Mouse (Mus musculus): Measurements from ENCODE around the gene Rpain. TPM values are rescaled to one million over a fixed set of nuclear protein-coding genes. Genes with fewer than 3 reads are reported as not detected.
A peak's percentile ranks its signal among the peaks of the same experiment; 100 is the strongest.

Rpain gene
- polyA plus RNA-seq, 1 experiment, result 34.4 TPM

DNA sequence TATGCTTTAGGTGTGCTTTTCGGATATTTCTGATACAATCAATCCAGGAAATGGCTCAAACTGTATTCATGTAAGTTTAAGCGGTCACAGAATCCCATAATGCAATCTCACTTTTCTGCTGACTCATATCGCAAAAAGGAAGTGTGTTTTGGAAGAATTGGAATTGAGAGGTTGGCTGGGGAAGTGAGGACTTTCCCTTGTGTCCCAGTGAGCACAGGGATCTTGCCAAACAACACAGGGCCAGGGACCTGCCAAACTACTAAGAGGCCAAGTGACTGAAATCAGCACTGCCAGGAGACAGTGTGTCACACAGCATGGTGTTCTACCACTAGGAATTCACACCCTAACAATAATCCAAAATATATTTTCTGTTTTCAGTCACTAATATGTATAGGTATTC lies 38.3 kb downstream of the Rpain start:
- H3ac ChIP-seq (ENCODE audit: control insufficient read depth, insufficient read length, low read depth), result no peak overlapping the region
- no peaks in the 10 kb centered on the region for H3K27me3 ChIP-seq (ENCODE audit: control insufficient read depth, insufficient read depth, insufficient read length)
- H3K79me2 ChIP-seq (ENCODE audit: control insufficient read depth, insufficient read depth), result peaks cover 9% of the 10 kb centered on the region
- TF ChIP-seq MYOG (IDR thresholded peaks at IDR 0.05; ENCODE audit: control insufficient read depth, extremely low read depth, insufficient read length) (no peak), USF1 (IDR thresholded peaks at IDR 0.05; ENCODE audit: low read depth) (no peak), CTCF (IDR thresholded peaks at IDR 0.05; ENCODE audit: control insufficient read depth, insufficient read depth, insufficient read length) (no peak), MAX (IDR thresholded peaks at IDR 0.05) (no peak), MYOD1 (IDR thresholded peaks at IDR 0.05; ENCODE audit: control insufficient read depth, insufficient read length, low read depth) (no peak), CEBPB (IDR thresholded peaks at IDR 0.05; ENCODE audit: low read depth) (no peak), FOSL1 (IDR thresholded peaks at IDR 0.05; ENCODE audit: insufficient read depth, low read length, poor library complexity, severe bottlenecking) (no peak)
- peaks cover 53% of the 10 kb centered on the region for H3K36me3 ChIP-seq (ENCODE audit: control insufficient read depth, insufficient read depth)
- no peak overlapping the region for H3K4me3 ChIP-seq (ENCODE audit: insufficient read depth, poor library complexity, severe bottlenecking)
- H3K79me3 ChIP-seq (ENCODE audit: low read depth), result peaks cover 6% of the 10 kb centered on the region

- no peaks in the 10 kb centered on the region for H3K27me3 ChIP-seq (ENCODE audit: control insufficient read depth, insufficient read depth, insufficient read length)
- peaks cover 22% of the 10 kb centered on the region for H3K79me3 ChIP-seq (ENCODE audit: low read depth)
- TF ChIP-seq CEBPB (IDR thresholded peaks at IDR 0.05; ENCODE audit: low read depth) (no peak), MAX (IDR thresholded peaks at IDR 0.05) (no peak), MYOD1 (IDR thresholded peaks at IDR 0.05; ENCODE audit: control insufficient read depth, insufficient read length, low read depth) (no peak), USF1 (IDR thresholded peaks at IDR 0.05; ENCODE audit: low read depth) (no peak), MYOG (IDR thresholded peaks at IDR 0.05; ENCODE audit: control insufficient read depth, extremely low read depth, insufficient read length) (no peak), CTCF (IDR thresholded peaks at IDR 0.05; ENCODE audit: control insufficient read depth, insufficient read depth, insufficient read length) (no peak), FOSL1 (IDR thresholded peaks at IDR 0.05; ENCODE audit: insufficient read depth, low read length, poor library complexity, severe bottlenecking) (no peak)
- no peak overlapping the region for H3K4me3 ChIP-seq (ENCODE audit: insufficient read depth, poor library complexity, severe bottlenecking)
- H3K79me2 ChIP-seq (ENCODE audit: control insufficient read depth, insufficient read depth), result peaks cover 38% of the 10 kb centered on the region
- peaks cover 67% of the 10 kb centered on the region for H3K36me3 ChIP-seq (ENCODE audit: control insufficient read depth, insufficient read depth)
- H3ac ChIP-seq (ENCODE audit: control insufficient read depth, insufficient read length, low read depth), result no peak overlapping the region
Measured at GRCm38 (mm10) chr11:71012743-71013142, 42.7 kb downstream of the Rpain start.

GRCm38 (mm10) chr11:71017051-71017450 lies 47.0 kb downstream of the Rpain start:
- peaks cover 46% of the 10 kb centered on the region for H3K36me3 ChIP-seq (ENCODE audit: control insufficient read depth, insufficient read depth)
- no peak overlapping the region for H3ac ChIP-seq (ENCODE audit: control insufficient read depth, insufficient read length, low read depth)
- no peaks in the 10 kb centered on the region for H3K27me3 ChIP-seq (ENCODE audit: control insufficient read depth, insufficient read depth, insufficient read length)
- peaks cover 56% of the 10 kb centered on the region for H3K79me3 ChIP-seq (ENCODE audit: low read depth)
- H3K4me3 ChIP-seq (ENCODE audit: insufficient read depth, poor library complexity, severe bottlenecking), result no peak overlapping the region
- peaks cover 77% of the 10 kb centered on the region for H3K79me2 ChIP-seq (ENCODE audit: control insufficient read depth, insufficient read depth)
- no peak for TF ChIP-seq MAX (IDR thresholded peaks at IDR 0.05)
- no peak for TF ChIP-seq MYOD1 (IDR thresholded peaks at IDR 0.05; ENCODE audit: control insufficient read depth, insufficient read length, low read depth)
- no peak for TF ChIP-seq MYOG (IDR thresholded peaks at IDR 0.05; ENCODE audit: control insufficient read depth, extremely low read depth, insufficient read length)
- no peak for TF ChIP-seq CEBPB (IDR thresholded peaks at IDR 0.05; ENCODE audit: low read depth)
- no peak for TF ChIP-seq FOSL1 (IDR thresholded peaks at IDR 0.05; ENCODE audit: insufficient read depth, low read length, poor library complexity, severe bottlenecking)
- TF ChIP-seq USF1 (IDR thresholded peaks at IDR 0.05; ENCODE audit: low read depth), result no peak
- no peak for TF ChIP-seq CTCF (IDR thresholded peaks at IDR 0.05; ENCODE audit: control insufficient read depth, insufficient read depth, insufficient read length)

GRCm38 (mm10) chr11:71018416-71019200 lies 48.6 kb downstream of the Rpain start:
- Histone ChIP-seq H3K4me3 (ENCODE audit: insufficient read depth, poor library complexity, severe bottlenecking) (peak overlapping the region; percentile 72), H3ac (ENCODE audit: control insufficient read depth, insufficient read length, low read depth) (peak overlapping the region; percentile 94), H3K27me3 (ENCODE audit: control insufficient read depth, insufficient read depth, insufficient read length) (no peaks in the 10 kb centered on the region), H3K79me2 (ENCODE audit: control insufficient read depth, insufficient read depth) (peaks cover 92% of the 10 kb centered on the region), H3K79me3 (ENCODE audit: low read depth) (peaks cover 72% of the 10 kb centered on the region), H3K36me3 (ENCODE audit: control insufficient read depth, insufficient read depth) (peaks cover 45% of the 10 kb centered on the region)
- TF ChIP-seq CTCF (IDR thresholded peaks at IDR 0.05; ENCODE audit: control insufficient read depth, insufficient read depth, insufficient read length) (no peak), CEBPB (IDR thresholded peaks at IDR 0.05; ENCODE audit: low read depth) (peak; percentile 60), USF1 (IDR thresholded peaks at IDR 0.05; ENCODE audit: low read depth) (peak; percentile 87)

- Histone ChIP-seq H3K79me2 (ENCODE audit: control insufficient read depth, insufficient read depth) (peaks cover 95% of the 10 kb centered on the region), H3K4me3 (ENCODE audit: insufficient read depth, poor library complexity, severe bottlenecking) (peak within 1 kb of the TSS; percentile 82), H3ac (ENCODE audit: control insufficient read depth, insufficient read length, low read depth) (peak within 1 kb of the TSS; percentile 94), H3K27me3 (ENCODE audit: control insufficient read depth, insufficient read depth, insufficient read length) (no peaks in the 10 kb centered on the region), H3K36me3 (ENCODE audit: control insufficient read depth, insufficient read depth) (peaks cover 45% of the 10 kb centered on the region), H3K79me3 (ENCODE audit: low read depth) (peaks cover 78% of the 10 kb centered on the region)
- TF ChIP-seq CEBPB (IDR thresholded peaks at IDR 0.05; ENCODE audit: low read depth) (no peak), MYOG (IDR thresholded peaks at IDR 0.05; ENCODE audit: control insufficient read depth, extremely low read depth, insufficient read length) (no peak), MYOD1 (IDR thresholded peaks at IDR 0.05; ENCODE audit: control insufficient read depth, insufficient read length, low read depth) (no peak), MAX (IDR thresholded peaks at IDR 0.05) (no peak), FOSL1 (IDR thresholded peaks at IDR 0.05; ENCODE audit: insufficient read depth, low read length, poor library complexity, severe bottlenecking) (no peak), USF1 (IDR thresholded peaks at IDR 0.05; ENCODE audit: low read depth) (no peak), CTCF (IDR thresholded peaks at IDR 0.05; ENCODE audit: control insufficient read depth, insufficient read depth, insufficient read length) (no peak)
Measured at GRCm38 (mm10) chr11:71019201-71020068, 49.4 kb downstream of the Rpain start, which contains the start of the genes Mis12 and Derl2. Gene Mis12, plus strand, starts transcription at chr11:71019611. Gene Derl2, minus strand, starts transcription at chr11:71019841.

Other genes starting within 250 kb of the Rpain start
- 1.1 TPM for gene Zfp3, start 206.0 kb upstream of the Rpain start, polyA plus RNA-seq (2012; fragmentation: generic; extraction: Trizol)
- not detected for gene Scimp, start 157.6 kb upstream of the Rpain start, polyA plus RNA-seq (2012; fragmentation: generic; extraction: Trizol)
- gene Rabep1, start 125.4 kb upstream of the Rpain start, polyA plus RNA-seq (2012; fragmentation: generic; extraction: Trizol), result 11.9 TPM
- gene Nup88, start 240 bp upstream of the Rpain start, polyA plus RNA-seq (2012; fragmentation: generic; extraction: Trizol), result 57.1 TPM
- gene C1qbp, start 12.8 kb downstream of the Rpain start, polyA plus RNA-seq (2012; fragmentation: generic; extraction: Trizol), result 386 TPM
- gene Dhx33, start 34.2 kb downstream of the Rpain start, polyA plus RNA-seq (2012; fragmentation: generic; extraction: Trizol), result 14.9 TPM
- gene Mis12, start 49.4 kb downstream of the Rpain start, polyA plus RNA-seq (2012; fragmentation: generic; extraction: Trizol), result 18.4 TPM
- 38.5 TPM for gene Derl2, start 49.6 kb downstream of the Rpain start, polyA plus RNA-seq (2012; fragmentation: generic; extraction: Trizol)
- 0.06 TPM for gene 6330403K07Rik, start 63.3 kb downstream of the Rpain start, polyA plus RNA-seq (2012; fragmentation: generic; extraction: Trizol)
- gene Nlrp1a, start 174.5 kb downstream of the Rpain start, polyA plus RNA-seq (2012; fragmentation: generic; extraction: Trizol), result not detected

All from C2C12 (cell line).